Mouse (Mus musculus): ENCODE measurements around the gene Ctdsp2. TPM values are rescaled to one million over a fixed set of nuclear protein-coding genes. Genes with fewer than 3 reads are reported as not detected.

Ctdsp2 gene
- 74.6 and 89.2 TPM in 2 replicates for polyA plus RNA-seq (2016; fragmentation: Nextera tagmentation; extraction: Ambion mirVana)

GRCm38 (mm10) chr10:126978277-126978994, at the start of gene Ctdsp2:
TSS of gene Ctdsp2 (plus strand) at chr10:126978717.
- Histone ChIP-seq H3K4me2 (peak within 1 kb of the TSS; percentile 98), H3K9ac (replicated peaks) (peak within 1 kb of the TSS; percentile 98), H3K27ac (peak within 1 kb of the TSS; percentile 100), H3K4me3 (replicated peaks) (peak within 1 kb of the TSS; percentile 100), H3K4me1 (replicated peaks) (peaks cover 40% of the 10 kb centered on the region), H3K27me3 (no peaks in the 10 kb centered on the region), H3K9me3 (no peaks in the 10 kb centered on the region), H3K36me3 (peaks cover 11% of the 10 kb centered on the region; the same call in 1 of the 2 replicates)
- peak; percentile 92 for ATAC-seq (ENCODE audit: insufficient number of reproducible peaks, insufficient read depth, low FRiP score, low TSS enrichment, low read depth)
- WGBS = under 1% methylated on average over 55 of the region's 56 CpGs

- no peaks in the 10 kb centered on the region for H3K9me3 ChIP-seq
- peaks cover 4% of the 10 kb centered on the region; the same call in 1 of the 2 replicates for H3K27me3 ChIP-seq
- H3K9ac ChIP-seq (replicated peaks) = peak overlapping the region; percentile 70
- ATAC-seq (ENCODE audit: insufficient number of reproducible peaks, insufficient read depth, low FRiP score, low TSS enrichment, low read depth) = no peak
- peak overlapping the region; percentile 90 for H3K4me2 ChIP-seq
- H3K27ac ChIP-seq = peak overlapping the region; percentile 98
- 30% methylated on average over 12 of the region's 12 CpGs for WGBS
- peak overlapping the region; percentile 49 for H3K4me3 ChIP-seq (replicated peaks)
- H3K4me1 ChIP-seq (replicated peaks) = peaks cover 55% of the 10 kb centered on the region
- no peaks in the 10 kb centered on the region for H3K36me3 ChIP-seq
These were observed 49.7 kb upstream of the Ctdsp2 start for GRCm38 (mm10) chr10:126928819-126929206.

GRCm38 (mm10) chr10:126929543-126929942, 49.0 kb upstream of the Ctdsp2 start:
- WGBS = 53% methylated on average over 3 of the region's 3 CpGs
- peak overlapping the region; percentile 98 for H3K27ac ChIP-seq

GRCm38 (mm10) chr10:126930270-126931121, 48.0 kb upstream of the Ctdsp2 start:
- 34% methylated on average over 15 of the region's 15 CpGs for WGBS
- Histone ChIP-seq H3K27ac (peak overlapping the region; percentile 98), H3K27me3 (peaks cover 1% of the 10 kb centered on the region; the same call in 1 of the 2 replicates), H3K4me3 (replicated peaks) (no peak overlapping the region), H3K9me3 (no peaks in the 10 kb centered on the region), H3K36me3 (no peaks in the 10 kb centered on the region), H3K4me2 (peak overlapping the region; percentile 41), H3K9ac (replicated peaks) (peak overlapping the region; percentile 28; the same call in 1 of the 2 replicates), H3K4me1 (replicated peaks) (peaks cover 67% of the 10 kb centered on the region)
- peak; percentile 56; the same call in 1 of the 2 replicates for ATAC-seq (ENCODE audit: insufficient number of reproducible peaks, insufficient read depth, low FRiP score, low TSS enrichment, low read depth)

More at GRCm38 (mm10) chr10:126929543-126929942, 49.0 kb upstream of the Ctdsp2 start:
- Histone ChIP-seq H3K27me3 (peaks cover 4% of the 10 kb centered on the region; the same call in 1 of the 2 replicates), H3K9me3 (no peaks in the 10 kb centered on the region), H3K9ac (replicated peaks) (no peak overlapping the region), H3K36me3 (no peaks in the 10 kb centered on the region), H3K4me2 (peak overlapping the region; percentile 90; the same call in 1 of the 2 replicates), H3K4me3 (replicated peaks) (no peak overlapping the region), H3K4me1 (replicated peaks) (peaks cover 58% of the 10 kb centered on the region)
- ATAC-seq (ENCODE audit: insufficient number of reproducible peaks, insufficient read depth, low FRiP score, low TSS enrichment, low read depth) = no peak

GRCm38 (mm10) chr10:126931123-126931759, 47.3 kb upstream of the Ctdsp2 start:
- Histone ChIP-seq H3K27ac (peak overlapping the region; percentile 98), H3K4me1 (replicated peaks) (peaks cover 74% of the 10 kb centered on the region), H3K27me3 (no peaks in the 10 kb centered on the region), H3K9ac (replicated peaks) (peak overlapping the region; percentile 23; the same call in 1 of the 2 replicates), H3K4me2 (peak overlapping the region; percentile 41), H3K9me3 (no peaks in the 10 kb centered on the region), H3K36me3 (no peaks in the 10 kb centered on the region), H3K4me3 (replicated peaks) (no peak overlapping the region)
- ATAC-seq (ENCODE audit: insufficient number of reproducible peaks, insufficient read depth, low FRiP score, low TSS enrichment, low read depth) = no peak
- WGBS = 66% methylated on average over 8 of the region's 8 CpGs

- Histone ChIP-seq H3K4me3 (replicated peaks) (no peak overlapping the region), H3K4me2 (peak overlapping the region; percentile 41; the same call in 1 of the 2 replicates)
- ATAC-seq (ENCODE audit: insufficient number of reproducible peaks, insufficient read depth, low FRiP score, low TSS enrichment, low read depth) = no peak
These were observed 46.8 kb upstream of the Ctdsp2 start for GRCm38 (mm10) chr10:126931760-126932139.

GRCm38 (mm10) chr10:126934561-126934960, 44.0 kb upstream of the Ctdsp2 start:
- H3K27ac ChIP-seq = peak overlapping the region; percentile 94
- H3K36me3 ChIP-seq = no peaks in the 10 kb centered on the region
- H3K4me1 ChIP-seq (replicated peaks) = peaks cover 44% of the 10 kb centered on the region
- no peak overlapping the region for H3K9ac ChIP-seq (replicated peaks)
- H3K4me3 ChIP-seq (replicated peaks) = no peak overlapping the region
- ATAC-seq (ENCODE audit: insufficient number of reproducible peaks, insufficient read depth, low FRiP score, low TSS enrichment, low read depth) = no peak
- no peak overlapping the region for H3K4me2 ChIP-seq
- WGBS = 89% methylated on average over 13 of the region's 13 CpGs
- no peaks in the 10 kb centered on the region for H3K27me3 ChIP-seq
- peaks cover 7% of the 10 kb centered on the region; the same call in 1 of the 2 replicates for H3K9me3 ChIP-seq

More at GRCm38 (mm10) chr10:126931760-126932139, 46.8 kb upstream of the Ctdsp2 start:
- Histone ChIP-seq H3K9ac (replicated peaks) (peak overlapping the region; percentile 23; the same call in 1 of the 2 replicates), H3K9me3 (no peaks in the 10 kb centered on the region), H3K27ac (peak overlapping the region; percentile 98), H3K27me3 (no peaks in the 10 kb centered on the region), H3K4me1 (replicated peaks) (peaks cover 70% of the 10 kb centered on the region), H3K36me3 (no peaks in the 10 kb centered on the region)

- H3K9ac ChIP-seq (replicated peaks) = peak overlapping the region; percentile 40; the same call in 1 of the 2 replicates
- H3K4me1 ChIP-seq (replicated peaks) = peaks cover 38% of the 10 kb centered on the region
- peak overlapping the region; percentile 94 for H3K27ac ChIP-seq
- no peak overlapping the region for H3K4me3 ChIP-seq (replicated peaks)
- ATAC-seq (ENCODE audit: insufficient number of reproducible peaks, insufficient read depth, low FRiP score, low TSS enrichment, low read depth) = no peak
- WGBS = 53% methylated on average over 8 of the region's 8 CpGs
- peaks cover 7% of the 10 kb centered on the region; the same call in 1 of the 2 replicates for H3K9me3 ChIP-seq
- H3K27me3 ChIP-seq = no peaks in the 10 kb centered on the region
- H3K36me3 ChIP-seq = no peaks in the 10 kb centered on the region
- H3K4me2 ChIP-seq = peak overlapping the region; percentile 38
These were observed 43.4 kb upstream of the Ctdsp2 start for GRCm38 (mm10) chr10:126935121-126935520.

- Histone ChIP-seq H3K36me3 (no peaks in the 10 kb centered on the region), H3K9me3 (peaks cover 7% of the 10 kb centered on the region; the same call in 1 of the 2 replicates), H3K4me3 (replicated peaks) (no peak overlapping the region), H3K9ac (replicated peaks) (peak overlapping the region; percentile 40; the same call in 1 of the 2 replicates), H3K27me3 (no peaks in the 10 kb centered on the region), H3K4me1 (replicated peaks) (peaks cover 32% of the 10 kb centered on the region), H3K27ac (peak overlapping the region; percentile 94), H3K4me2 (peak overlapping the region; percentile 38)
- WGBS = 50% methylated on average over 18 of the region's 18 CpGs
- no peak for ATAC-seq (ENCODE audit: insufficient number of reproducible peaks, insufficient read depth, low FRiP score, low TSS enrichment, low read depth)
These were observed 42.7 kb upstream of the Ctdsp2 start for GRCm38 (mm10) chr10:126935556-126936381.

- H3K9ac ChIP-seq (replicated peaks) = no peak overlapping the region
- H3K4me2 ChIP-seq = no peak overlapping the region
- no peak overlapping the region for H3K4me3 ChIP-seq (replicated peaks)
- H3K4me1 ChIP-seq (replicated peaks) = 0 out of 2 replicates have a peak, but pooled peaks cover 3% of the 10 kb centered on the region
- H3K36me3 ChIP-seq = no peaks in the 10 kb centered on the region
- 55% methylated on average over 7 of the region's 7 CpGs for WGBS
- H3K27me3 ChIP-seq = no peaks in the 10 kb centered on the region
- H3K9me3 ChIP-seq = peaks cover 12% of the 10 kb centered on the region
- ATAC-seq (ENCODE audit: insufficient number of reproducible peaks, insufficient read depth, low FRiP score, low TSS enrichment, low read depth) = no peak
- no peak overlapping the region for H3K27ac ChIP-seq
These were observed 37.6 kb upstream of the Ctdsp2 start for GRCm38 (mm10) chr10:126940949-126941348.
